In the genomic region with DNA sequence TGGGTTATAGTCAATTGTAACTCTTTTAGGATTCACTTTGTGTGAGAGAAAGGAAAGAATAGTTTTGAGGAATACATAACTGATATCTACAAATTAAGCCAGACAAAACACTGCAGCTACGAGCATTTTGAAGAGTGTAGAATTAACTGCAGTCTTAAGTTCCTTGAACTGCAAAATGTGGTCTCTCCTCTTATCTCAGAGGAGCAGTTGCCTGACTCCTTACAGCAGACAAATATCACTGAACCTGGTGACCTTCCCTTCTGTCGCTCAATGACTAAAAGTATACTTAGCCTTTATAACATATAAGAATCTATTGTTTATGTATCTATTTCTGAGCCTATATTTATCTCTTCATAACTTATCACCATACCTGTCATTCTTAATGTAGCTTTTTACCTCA, we compare ENCODE assay signal across 27 mouse cellular contexts. TPM values are rescaled to one million over a fixed set of nuclear protein-coding genes. Genes with fewer than 3 reads are reported as not detected.
DNase-seq lines count a peak whose midpoint lies in the region; ATAC-seq and TF ChIP-seq lines count a peak whose summit lies in the region.
"Had no signal": no experiment of that assay in that cellular context is flagged by ENCODE, and none has a peak within 500 bp of the region (broad histone marks: within the 10 kb centered on the region; RNA-seq: fewer than 3 reads in every experiment).

No protein-coding gene starts in this region.

- H3K36me3 ChIP-seq in liver, embryonic 14.5 days (replicated peaks; ENCODE audit: control insufficient read depth, insufficient read depth, low read depth): no peaks in the 10 kb centered on the region
- H3K36me3 ChIP-seq: embryonic facial prominence, embryonic 13.5 days; forebrain, embryonic 12.5 days; heart, embryonic 10.5 days; heart, embryonic 15.5 days; kidney, embryonic 15.5 days; midbrain, embryonic 13.5 days; stomach, embryonic 15.5 days had no signal

- DNase-seq in MEL-GATA-1-ER (ENCODE audit: extremely low read depth, low read depth): peak; percentile 85
- DNase-seq in liver, embryonic 14.5 days (ENCODE audit: low read depth in 3 of 3, low spot score in 3 of 3): peak in 2 of 3 experiments; percentile 38 to 45
- no peak for DNase-seq in heart, adult 11 months
- no peak for DNase-seq in urinary bladder, adult 18-20 months (ENCODE audit: low spot score in 2 of 2)
- DNase-seq in T-cell, adult 2 months (ENCODE audit: low spot score): no peak
- DNase-seq: adrenal gland, postnatal 36 days; cerebellum, adult 9-10 months; gastrocnemius, postnatal 10 days; kidney, adult 11 months; kidney, postnatal 25 days; lung, postnatal 36 days; right cerebral cortex, postnatal 25 days; thymus, postnatal 14 days had no signal

- H3K4me2 ChIP-seq in liver, embryonic 14.5 days (ENCODE audit: low read depth): no peak overlapping the region
- H3K4me2 ChIP-seq: embryonic facial prominence, embryonic 13.5 days; forebrain, embryonic 12.5 days; heart, embryonic 15.5 days; hindbrain, embryonic 14.5 days; kidney, embryonic 15.5 days; midbrain, embryonic 13.5 days; stomach, embryonic 15.5 days had no signal

- no peak overlapping the region for H3K9ac ChIP-seq in liver, embryonic 14.5 days (replicated peaks)
- H3K9ac ChIP-seq: embryonic facial prominence, embryonic 13.5 days; forebrain, embryonic 12.5 days; heart, embryonic 15.5 days; hindbrain, embryonic 14.5 days; kidney, embryonic 15.5 days; midbrain, embryonic 13.5 days; stomach, embryonic 15.5 days had no signal

- H3K4me3 ChIP-seq in liver, embryonic 14.5 days (ENCODE audit: insufficient read depth in 1 of 2, low read depth in 2 of 2, low read length in 2 of 2): no peak overlapping the region
- H3K4me3 ChIP-seq: embryonic facial prominence, embryonic 13.5 days; erythroblast, embryonic 14.5 days; forebrain, embryonic 12.5 days; heart, embryonic 10.5 days; heart, embryonic 15.5 days; kidney, embryonic 15.5 days; megakaryocyte, embryonic 14.5 days; midbrain, embryonic 13.5 days; stomach, embryonic 15.5 days had no signal

- no peak overlapping the region; the same call in 1 of the 2 replicates for H3K27ac ChIP-seq in liver, embryonic 14.5 days
- H3K27ac ChIP-seq: embryonic facial prominence, embryonic 13.5 days; forebrain, embryonic 12.5 days; heart, embryonic 10.5 days; heart, embryonic 15.5 days; hindbrain, embryonic 14.5 days; kidney, embryonic 15.5 days; midbrain, embryonic 13.5 days; stomach, embryonic 15.5 days had no signal

- peaks cover 0 to 8% of the 10 kb centered on the region in 2 experiments; a peak in 2 of 4 replicates for H3K4me1 ChIP-seq in liver, embryonic 14.5 days (replicated peaks; ENCODE audit: control insufficient read depth in 2 of 2, insufficient read depth in 2 of 2, low read length in 1 of 2)
- H3K4me1 ChIP-seq: embryonic facial prominence, embryonic 13.5 days; forebrain, embryonic 12.5 days; heart, embryonic 10.5 days; kidney, embryonic 15.5 days; midbrain, embryonic 13.5 days; stomach, embryonic 15.5 days had no signal

- no peaks in the 10 kb centered on the region for H3K9me3 ChIP-seq in liver, embryonic 14.5 days (ENCODE audit: control insufficient read depth, low read length)
- H3K9me3 ChIP-seq: embryonic facial prominence, embryonic 13.5 days; forebrain, embryonic 12.5 days; heart, embryonic 10.5 days; heart, embryonic 15.5 days; kidney, embryonic 15.5 days; midbrain, embryonic 13.5 days; stomach, embryonic 15.5 days had no signal

- 11% methylated on average over 2 of the region's 2 CpGs for WGBS in liver, embryonic 14.5 days (ENCODE audit: insufficient replicate concordance)

- peak; percentile 60 for ATAC-seq in erythroblast, adult 5-6 weeks (replicated peaks; ENCODE audit: low FRiP score, poor library complexity, severe bottlenecking)
- peak; percentile 78; the same call in 1 of the 2 replicates for ATAC-seq in liver, embryonic 14.5 days (ENCODE audit: insufficient read depth)
- peak; percentile 99 for ATAC-seq in megakaryocyte-erythroid progenitor cell, adult 5-6 weeks (replicated peaks; ENCODE audit: low FRiP score, low TSS enrichment, poor library complexity, severe bottlenecking)
- ATAC-seq: inflammation-experienced regulatory T-cells, adult 6 months; midbrain, embryonic 13.5 days had no signal

- no peaks in the 10 kb centered on the region for H3K27me3 ChIP-seq in liver, embryonic 14.5 days (ENCODE audit: control insufficient read depth, insufficient read depth, low read length)
- H3K27me3 ChIP-seq: CH12.LX; embryonic facial prominence, embryonic 13.5 days; forebrain, embryonic 12.5 days; heart, embryonic 15.5 days; kidney, embryonic 15.5 days; megakaryocyte, embryonic 14.5 days; midbrain, embryonic 13.5 days; stomach, embryonic 15.5 days had no signal

- TF ChIP-seq CTCF in liver, embryonic 14.5 days (IDR thresholded peaks at IDR 0.05; ENCODE audit: low read depth): no peak

- peak; percentile 46; the same call in 1 of the 2 replicates for TF ChIP-seq EP300 in liver, embryonic 14.5 days (IDR thresholded peaks at IDR 0.05; ENCODE audit: low read depth)

RNA-seq across cellular contexts. Expression of gene Dph5, which starts 18.3 kb away (rescaled TPM):
- 4.2 and 10.4 TPM in 2 replicates for total RNA-seq in erythroblast, adult 5-6 weeks (2015; ENCODE audit: low replicate concordance)
- total RNA-seq in erythroblast, adult 5-6 weeks (2017; ENCODE audit: low replicate concordance): 6.7 and 8.4 TPM in 2 replicates
- 6.4 and 10.2 TPM in 2 replicates for polyA plus RNA-seq in liver, embryonic 14.5 days (2012; rRNA removed)
- polyA plus RNA-seq in liver, embryonic 14.5 days (2014; fragmentation: Nextera tagmentation; extraction: Ambion mirVana): 15.0 and 16.2 TPM in 2 replicates
- 65.6 and 66.4 TPM in 2 replicates for total RNA-seq in megakaryocyte-erythroid progenitor cell, adult 5-6 weeks (2014; fragmentation: Nextera tagmentation)
- total RNA-seq in megakaryocyte-erythroid progenitor cell, adult 5-6 weeks (2017): 85.9 and 94.3 TPM in 2 replicates

Comparison
In these comparisons a context has a peak if more than half of its experiments do, and no peak if none do; other contexts are left out.
1. DNase-seq: peak in MEL-GATA-1-ER (single experiment) and liver, embryonic 14.5 days (2 of 3); none in heart, adult 11 months (single experiment), urinary bladder, adult 18-20 months (0 of 2) and T-cell, adult 2 months (single experiment).
2. RNA of gene Dph5, which starts 18.3 kb away (total RNA-seq): 65.6 to 94.3 TPM in megakaryocyte-erythroid progenitor cell, adult 5-6 weeks; 4.2 to 10.4 TPM in erythroblast, adult 5-6 weeks; every median in the first group is over 4 times any median in the second.
3. Peak in every context shown above with its lines, with median percentiles within 50 percentile points of each other: ATAC-seq.